Mouse (Mus musculus) olfactory bulb, adult 2 months (tissue): ENCODE results near the gene Synpo2l.

Experiments
- CTCF ChIP-seq: fragments of 200-500 bp; IDR thresholded peaks from 2 replicates; pipeline ENCODE4 v1.5.1; 2012; ENCODE audit warnings: low read depth, mild to moderate bottlenecking, low read length, moderate library complexity; ENCODE audit not compliant: insufficient read depth
- POLR2A ChIP-seq: fragments of 200-500 bp; IDR thresholded peaks from 2 replicates; pipeline ENCODE4 v1.6.1; 2012; ENCODE audit warnings: mild to moderate bottlenecking, low read depth, low read length, moderate library complexity; ENCODE audit not compliant: insufficient read depth

GRCm38 (mm10) chr14:20621903-20622302 lies 46.3 kb downstream of the Synpo2l start:
- no peak for TF ChIP-seq CTCF
- no peak for TF ChIP-seq POLR2A
